Mouse (Mus musculus) heart, embryonic 12.5 days (tissue): ENCODE results near the gene Siae. TPM values are rescaled to one million over a fixed set of nuclear protein-coding genes. Genes with fewer than 3 reads are reported as not detected.
A peak's percentile ranks its signal among the peaks of the same experiment; 100 is the strongest.

Experiments
- ATAC-seq: fragments of 200-750 bp; cut with Nextera tagmentation; 2 replicates; pipeline ENCODE4 v1.8.0; 2017; ENCODE audit warnings: moderate TSS enrichment, moderate library complexity; ENCODE audit not compliant: insufficient number of reproducible peaks, low FRiP score
- H3K27ac ChIP-seq: fragments of 300-500 bp; sonication (generic); 2 replicates; pipeline ENCODE4 v1.5.1; 2016; ENCODE audit warnings: mild to moderate bottlenecking, moderate library complexity; ENCODE audit not compliant: poor library complexity, severe bottlenecking
- H3K27me3 ChIP-seq: fragments of 300-500 bp; sonication (generic); replicated peaks from 2 replicates; pipeline ENCODE4 v1.6.1; 2016; ENCODE audit warnings: mild to moderate bottlenecking, moderate library complexity
- H3K36me3 ChIP-seq: fragments of 300-500 bp; sonication (generic); 2 replicates; pipeline ENCODE4 v1.6.1; 2016; ENCODE audit warnings: mild to moderate bottlenecking, moderate library complexity
- H3K4me1 ChIP-seq: fragments of 300-500 bp; sonication (generic); replicated peaks from 2 replicates; pipeline ENCODE4 v1.6.1; 2016; ENCODE audit warnings: mild to moderate bottlenecking
- H3K4me2 ChIP-seq: fragments of 300-500 bp; sonication (generic); 2 replicates; pipeline ENCODE4 v1.6.1; 2016; ENCODE audit warnings: mild to moderate bottlenecking, moderate library complexity
- H3K4me3 ChIP-seq: fragments of 300-500 bp; sonication (generic); 2 replicates; pipeline ENCODE4 v1.5.1; 2016; ENCODE audit warnings: mild to moderate bottlenecking
- H3K9ac ChIP-seq: fragments of 300-500 bp; sonication (generic); 2 replicates; pipeline ENCODE4 v1.6.1; 2016; ENCODE audit warnings: mild to moderate bottlenecking, moderate library complexity
- H3K9me3 ChIP-seq: fragments of 300-500 bp; sonication (generic); replicated peaks from 2 replicates; pipeline ENCODE4 v1.6.1; 2016; ENCODE audit warnings: mild to moderate bottlenecking, moderate library complexity
- WGBS: fragments of 180-500 bp; shearing (Covaris S2); methylation state at CpG from one replicate; pipeline ENCODE4 v1.1.7; 2016; 5-methylcytosine and 5-hydroxymethylcytosine counted together
- polyA plus RNA-seq: library from polyadenylated mRNA; unstranded; fragments of >200 nt; fragmentation: Nextera tagmentation; extraction: Ambion mirVana; gene quantifications from 2 replicates; pipeline ENCODE4 v1.2.1, GENCODE M21; 2016

Siae gene
- polyA plus RNA-seq, 1 experiment from 2014 or later = 11.1 TPM

DNA sequence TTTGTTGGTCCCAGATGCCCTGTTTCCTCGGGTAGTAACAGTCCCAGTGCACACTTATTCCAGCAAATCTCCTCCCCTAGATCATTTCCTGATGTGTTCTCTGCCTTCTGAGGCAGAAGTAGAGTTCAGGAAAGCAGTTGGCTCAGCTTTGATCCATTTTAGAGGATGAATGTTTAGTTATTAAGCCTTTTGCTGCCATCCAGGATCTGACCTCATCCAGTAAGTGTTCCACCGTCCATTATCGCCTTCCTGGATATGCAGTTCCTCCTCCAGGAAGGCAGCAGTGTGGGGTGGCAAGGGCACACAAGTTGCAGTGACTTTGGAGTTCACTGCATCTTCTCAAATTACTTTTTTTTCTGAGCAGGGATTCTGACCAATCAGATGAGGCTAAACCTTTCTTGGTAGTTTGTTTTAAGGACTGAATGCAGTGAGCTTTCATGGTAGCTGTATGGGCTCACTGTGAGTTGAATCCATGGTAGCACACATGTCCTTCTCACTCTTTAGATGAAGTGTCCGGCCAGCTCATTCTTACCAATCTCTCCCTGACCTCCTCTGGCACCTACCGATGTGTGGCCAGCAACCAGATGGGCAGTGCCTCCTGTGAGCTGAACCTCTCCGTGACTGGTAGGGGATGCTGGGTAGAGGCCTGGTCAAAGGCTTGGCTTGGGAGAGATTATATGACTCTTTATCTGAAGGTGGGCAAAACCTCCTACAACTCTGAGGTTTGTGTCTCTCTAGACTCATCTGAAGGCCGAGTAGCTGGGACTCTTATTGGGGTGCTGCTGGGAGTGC is 13.5 kb upstream of the Siae start:
- 54% methylated on average over 7 of the region's 7 CpGs for WGBS
- Histone ChIP-seq H3K9me3 (no peaks in the 10 kb centered on the region), H3K4me1 (peaks cover 30% of the 10 kb centered on the region), H3K27ac (no peak overlapping the region), H3K36me3 (0 out of 2 replicates have a peak, but pooled peaks cover 2% of the 10 kb centered on the region), H3K4me2 (no peak overlapping the region), H3K27me3 (peaks cover 27% of the 10 kb centered on the region), H3K4me3 (no peak overlapping the region), H3K9ac (no peak overlapping the region)
- ATAC-seq = no peak

DNA sequence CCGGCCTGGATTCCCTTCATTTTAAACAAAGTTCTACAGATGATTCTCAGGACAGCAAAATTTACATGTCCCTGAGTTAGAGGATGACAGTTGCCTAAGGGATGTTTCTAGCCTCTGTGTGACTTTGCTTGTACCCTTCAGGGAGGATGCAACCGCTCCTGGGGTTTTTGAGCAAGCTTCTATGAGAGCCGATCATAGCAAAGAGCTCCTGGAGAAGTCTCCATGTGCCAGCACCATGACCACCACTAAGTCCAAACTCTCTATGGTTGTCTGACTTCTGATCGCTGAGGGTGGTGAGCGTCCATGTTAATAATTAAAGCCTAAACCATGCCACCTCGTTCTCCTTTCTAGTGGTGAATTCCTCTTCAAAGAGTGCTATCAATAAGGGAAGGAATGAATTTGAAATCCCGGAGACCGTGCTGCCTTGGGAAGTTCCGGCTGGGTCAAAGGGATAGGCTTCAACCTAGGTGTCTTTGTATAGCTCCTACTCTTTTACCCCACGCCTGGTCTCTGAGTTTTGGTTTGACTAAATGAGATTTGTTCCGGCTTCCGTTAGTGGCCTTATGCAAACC is 11.5 kb upstream of the Siae start:
- Histone ChIP-seq H3K27ac (no peak overlapping the region), H3K4me2 (peak overlapping the region; percentile 76), H3K36me3 (0 out of 2 replicates have a peak, but pooled peaks cover under 1% of the 10 kb centered on the region), H3K27me3 (peaks cover 29% of the 10 kb centered on the region), H3K4me3 (peak overlapping the region; percentile 46), H3K9ac (no peak overlapping the region), H3K4me1 (peaks cover 24% of the 10 kb centered on the region), H3K9me3 (no peaks in the 10 kb centered on the region)
- no peak for ATAC-seq
- 28% methylated on average over 12 of the region's 12 CpGs for WGBS

DNA sequence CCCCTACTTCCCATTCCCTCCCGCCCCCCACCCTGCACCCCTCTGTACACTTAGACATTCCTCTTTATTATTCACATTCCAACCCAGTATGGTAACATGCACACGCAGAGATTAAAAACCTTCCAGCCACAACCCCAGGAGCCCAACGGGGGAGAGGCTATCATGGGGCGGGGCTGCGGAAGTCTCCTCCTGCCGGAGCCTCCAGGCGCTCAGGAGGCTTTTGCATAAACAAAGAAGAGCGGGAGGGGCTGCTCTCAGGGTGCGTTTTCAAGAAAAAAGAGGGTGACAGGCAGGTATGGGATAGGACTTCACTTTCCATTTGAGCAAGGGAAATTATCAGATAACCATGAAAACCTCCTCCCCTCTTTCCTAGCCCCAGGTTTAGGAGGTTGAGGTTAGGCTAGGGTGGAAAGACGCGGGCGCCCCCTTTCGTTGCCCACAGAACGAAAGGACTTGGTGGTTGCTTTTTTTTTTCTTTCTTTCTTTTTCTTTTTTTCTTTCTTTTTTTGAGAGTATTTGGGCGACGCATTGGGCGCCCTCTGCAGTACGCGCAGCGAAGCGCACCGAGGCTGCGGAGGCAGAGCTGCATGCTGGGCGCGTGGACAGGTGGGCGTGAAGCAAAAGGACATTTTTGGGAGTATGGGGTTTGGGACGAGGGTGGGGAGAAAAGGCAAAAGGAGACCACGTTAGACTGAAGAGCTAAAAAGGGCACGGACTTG is 10.9 kb upstream of the Siae start:
- peaks cover 18% of the 10 kb centered on the region for H3K4me1 ChIP-seq
- H3K9me3 ChIP-seq = no peaks in the 10 kb centered on the region
- no peak overlapping the region for H3K9ac ChIP-seq
- WGBS = 1% methylated on average over 29 of the region's 29 CpGs
- H3K4me3 ChIP-seq = peak overlapping the region; percentile 46
- ATAC-seq = peak; percentile 65
- H3K27me3 ChIP-seq = peaks cover 34% of the 10 kb centered on the region
- H3K36me3 ChIP-seq = no peaks in the 10 kb centered on the region
- peak overlapping the region; percentile 76 for H3K4me2 ChIP-seq
- H3K27ac ChIP-seq = no peak overlapping the region

- Histone ChIP-seq H3K9ac (no peak overlapping the region), H3K4me2 (peak overlapping the region; percentile 76), H3K36me3 (no peaks in the 10 kb centered on the region), H3K27ac (no peak overlapping the region), H3K9me3 (no peaks in the 10 kb centered on the region), H3K4me3 (peak overlapping the region; percentile 46), H3K27me3 (peaks cover 34% of the 10 kb centered on the region), H3K4me1 (peaks cover 18% of the 10 kb centered on the region)
- no peak; the same call in 1 of the 2 replicates for ATAC-seq
- 15% methylated on average over 17 of the region's 17 CpGs for WGBS
Observed at GRCm38 (mm10) chr9:37545166-37545610, 10.3 kb upstream of the Siae start.

DNA sequence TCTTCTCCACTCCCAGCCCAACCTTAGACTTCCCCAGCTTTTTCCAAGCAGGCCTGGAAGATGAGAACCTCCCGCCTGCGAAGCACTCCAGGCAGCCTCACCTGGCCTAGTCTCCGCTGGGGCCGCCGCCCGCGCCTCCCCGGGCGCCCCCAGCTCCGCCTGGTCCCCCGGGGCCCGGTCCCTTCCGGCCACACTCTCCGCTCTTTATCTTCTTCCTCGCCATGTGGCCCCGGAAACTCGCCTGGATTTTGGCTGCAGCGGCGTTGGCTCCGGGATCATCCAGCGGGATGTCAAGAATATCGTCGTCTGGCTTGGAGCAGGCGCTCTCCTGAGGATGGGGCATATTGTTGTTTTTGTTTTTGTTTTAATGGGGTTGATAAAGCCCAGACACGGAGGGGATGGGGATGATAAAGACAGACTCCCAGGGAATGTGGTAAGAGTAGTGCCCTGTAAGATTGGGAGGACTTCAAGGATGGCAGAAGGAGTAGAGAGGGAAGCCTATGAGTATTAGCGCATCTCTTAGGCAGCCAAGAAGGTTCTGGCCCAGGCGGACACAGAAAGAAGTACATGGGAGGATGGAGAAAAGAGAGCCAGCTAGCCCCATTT is 9.5 kb upstream of the Siae start:
- H3K4me1 ChIP-seq = peaks cover 18% of the 10 kb centered on the region
- peaks cover 42% of the 10 kb centered on the region for H3K27me3 ChIP-seq
- H3K9ac ChIP-seq = peak overlapping the region; percentile 21; the same call in 1 of the 2 replicates
- 17% methylated on average over 27 of the region's 27 CpGs for WGBS
- no peaks in the 10 kb centered on the region for H3K9me3 ChIP-seq
- no peak overlapping the region for H3K27ac ChIP-seq
- peak overlapping the region; percentile 19; the same call in 1 of the 2 replicates for H3K4me3 ChIP-seq
- peak overlapping the region; percentile 76 for H3K4me2 ChIP-seq
- ATAC-seq = 0 out of 2 replicates have a peak, but pooled peaks have one; percentile 5
- H3K36me3 ChIP-seq = no peaks in the 10 kb centered on the region

DNA sequence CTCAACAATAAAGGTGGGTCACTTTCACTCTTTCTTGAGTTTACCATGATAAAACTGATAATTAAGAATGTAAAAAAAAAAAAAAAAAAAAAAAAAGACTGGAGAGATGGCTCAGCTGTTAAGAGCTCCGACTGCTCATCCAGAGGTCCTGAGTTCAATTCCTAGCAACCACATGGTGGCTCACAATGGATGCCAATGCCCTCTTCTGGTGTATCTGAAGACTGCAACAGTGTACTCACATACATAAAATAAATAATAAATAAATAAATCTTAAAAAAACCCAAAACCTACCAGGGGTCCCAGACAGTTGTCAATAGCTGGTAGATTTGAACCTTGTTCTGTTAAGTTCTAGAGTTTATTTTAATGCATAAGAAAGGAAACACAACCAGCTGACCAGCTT is 8.6 kb upstream of the Siae start:
- H3K4me2 ChIP-seq = no peak overlapping the region
- peaks cover 50% of the 10 kb centered on the region for H3K27me3 ChIP-seq
- no peak overlapping the region for H3K4me3 ChIP-seq
- no peak overlapping the region for H3K9ac ChIP-seq
- H3K36me3 ChIP-seq = no peaks in the 10 kb centered on the region
- peaks cover 23% of the 10 kb centered on the region for H3K4me1 ChIP-seq
- H3K9me3 ChIP-seq = no peaks in the 10 kb centered on the region
- no peak overlapping the region for H3K27ac ChIP-seq
- ATAC-seq = no peak
- WGBS = 80% methylated on average over 1 of the region's 1 CpGs

DNA sequence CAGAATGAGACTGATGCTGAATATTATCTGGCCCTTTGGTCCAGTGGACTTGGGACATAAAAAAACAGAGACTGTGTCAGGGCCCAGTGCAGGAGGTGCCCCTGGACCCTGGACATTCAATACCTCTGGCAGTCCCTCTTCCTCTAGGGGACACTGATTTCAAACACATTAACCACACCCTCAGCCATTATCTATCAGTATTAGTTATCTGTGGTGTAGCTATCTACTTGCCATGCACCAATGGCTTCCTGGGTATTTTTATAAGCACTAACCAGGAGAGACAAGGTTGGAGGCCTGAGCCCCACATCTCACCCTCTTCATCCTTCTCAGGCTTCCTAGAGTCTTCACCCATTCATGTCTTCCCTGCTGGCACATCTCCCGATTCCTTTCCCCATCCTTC is 5.1 kb upstream of the Siae start:
- H3K27ac ChIP-seq = no peak overlapping the region
- H3K4me2 ChIP-seq = no peak overlapping the region
- ATAC-seq = no peak
- H3K4me3 ChIP-seq = no peak overlapping the region
- H3K9ac ChIP-seq = no peak overlapping the region
- peaks cover 62% of the 10 kb centered on the region for H3K27me3 ChIP-seq
- peaks cover 26% of the 10 kb centered on the region for H3K4me1 ChIP-seq
- H3K9me3 ChIP-seq = no peaks in the 10 kb centered on the region
- 85% methylated on average over 1 of the region's 1 CpGs for WGBS
- H3K36me3 ChIP-seq = no peaks in the 10 kb centered on the region

GRCm38 (mm10) chr9:37551751-37552531 is 3.6 kb upstream of the Siae start:
- ATAC-seq = peak; percentile 23
- 2% methylated on average over 23 of the region's 23 CpGs for WGBS
- H3K9ac ChIP-seq = peak overlapping the region; percentile 41
- no peaks in the 10 kb centered on the region for H3K9me3 ChIP-seq
- no peak overlapping the region for H3K27ac ChIP-seq
- peak overlapping the region; percentile 50 for H3K4me3 ChIP-seq
- H3K4me2 ChIP-seq = peak overlapping the region; percentile 93
- peaks cover 24% of the 10 kb centered on the region for H3K4me1 ChIP-seq
- no peaks in the 10 kb centered on the region for H3K36me3 ChIP-seq
- peaks cover 54% of the 10 kb centered on the region for H3K27me3 ChIP-seq

DNA sequence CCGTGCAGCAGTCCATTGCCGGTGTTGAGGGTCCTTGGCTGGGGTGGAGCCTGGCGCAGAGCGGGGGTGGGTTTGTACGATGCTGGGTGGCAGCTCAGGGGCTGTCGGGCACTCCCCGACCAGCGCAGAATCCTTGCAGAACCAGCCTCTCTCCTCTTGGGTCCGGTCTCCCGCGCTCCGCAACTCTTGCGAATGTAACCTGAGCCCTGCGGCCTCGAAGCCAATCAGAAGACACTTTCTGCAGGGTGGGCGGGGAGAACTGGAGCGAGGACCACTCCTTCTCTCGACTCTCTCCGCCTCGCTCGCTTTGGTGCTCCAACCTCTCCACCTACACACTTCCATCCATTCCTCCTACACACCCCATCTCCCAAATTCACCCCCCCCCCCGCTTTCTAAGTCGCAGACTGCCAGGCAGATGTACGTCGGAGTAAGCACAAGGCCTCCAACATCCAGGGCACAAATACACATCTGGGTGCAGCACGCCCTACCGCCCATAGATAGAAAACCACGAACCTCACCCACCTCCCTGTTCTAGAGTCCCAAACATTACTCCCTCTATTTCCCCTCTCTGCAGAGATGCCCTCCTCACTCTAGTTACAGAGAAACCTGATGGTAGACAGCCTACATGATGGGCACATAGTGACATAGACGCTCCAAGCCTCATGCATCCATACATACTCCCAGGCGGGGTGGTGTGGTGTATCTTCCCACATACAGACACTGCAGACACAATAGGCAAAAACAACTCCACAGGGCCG is 2.8 kb upstream of the Siae start, which contains the start of gene Nrgn:
Nrgn (minus strand) TSS at position 369 of the 758 bp plus-strand sequence.
- Histone ChIP-seq H3K27ac (no peak within 1 kb of the TSS), H3K9ac (peak within 1 kb of the TSS; percentile 41), H3K4me2 (peak within 1 kb of the TSS; percentile 93), H3K4me1 (peaks cover 24% of the 10 kb centered on the region), H3K4me3 (peak within 1 kb of the TSS; percentile 50), H3K9me3 (no peaks in the 10 kb centered on the region), H3K27me3 (peaks cover 54% of the 10 kb centered on the region), H3K36me3 (no peaks in the 10 kb centered on the region)
- 5% methylated on average over 31 of the region's 31 CpGs for WGBS
- ATAC-seq = peak; percentile 80

DNA sequence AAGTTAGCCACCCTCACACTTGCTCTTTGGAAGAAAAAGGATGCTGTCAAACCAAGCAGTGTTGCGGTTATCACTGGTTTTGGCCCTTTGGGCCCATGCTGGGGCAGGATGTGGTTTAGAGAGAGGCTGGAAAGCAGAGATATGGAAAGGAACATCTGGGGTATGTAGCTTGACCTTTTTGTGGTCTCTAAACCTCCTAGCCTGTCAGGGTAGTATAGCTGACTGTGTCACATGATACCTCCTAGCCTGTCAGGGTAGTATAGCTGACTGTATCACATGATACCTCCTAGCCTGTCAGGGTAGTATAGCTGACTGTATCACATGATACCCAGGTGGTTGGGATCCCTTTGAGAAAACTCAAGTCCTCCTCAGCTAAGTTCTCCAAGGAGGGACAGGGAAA is 1.2 kb upstream of the Siae start:
- H3K36me3 ChIP-seq = no peaks in the 10 kb centered on the region
- 74% methylated on average over 1 of the region's 1 CpGs for WGBS
- H3K9me3 ChIP-seq = no peaks in the 10 kb centered on the region
- H3K4me3 ChIP-seq = no peak overlapping the region
- H3K9ac ChIP-seq = no peak overlapping the region
- no peak overlapping the region for H3K4me2 ChIP-seq
- no peak overlapping the region for H3K27ac ChIP-seq
- peaks cover 42% of the 10 kb centered on the region for H3K27me3 ChIP-seq
- H3K4me1 ChIP-seq = peaks cover 24% of the 10 kb centered on the region
- no peak for ATAC-seq
